Mouse (Mus musculus): ENCODE data around the gene Eif3d. TPM values are rescaled to one million over a fixed set of nuclear protein-coding genes. Genes with fewer than 3 reads are reported as not detected.
A peak's percentile ranks its signal among the peaks of the same experiment; 100 is the strongest.

Gene Eif3d
- polyA plus RNA-seq, 1 experiment, result 357 TPM

GRCm38 (mm10) chr15:77969940-77970469 is 608 bp downstream of the Eif3d start:
- H3K9ac ChIP-seq (ENCODE audit: low read depth, poor library complexity, severe bottlenecking), result peak overlapping the region; percentile 91
- H3K4me3 ChIP-seq (ENCODE audit: low read depth, low read length), result peak overlapping the region; percentile 97
- no peak for TF ChIP-seq EP300 (IDR thresholded peaks at IDR 0.05; ENCODE audit: insufficient read depth, low read depth, low read length)
- TF ChIP-seq CTCF (IDR thresholded peaks at IDR 0.05; ENCODE audit: low read depth, low read length), result no peak
- TF ChIP-seq POLR2A (IDR thresholded peaks at IDR 0.05; ENCODE audit: insufficient read depth, low read length), result no peak
- no peaks in the 10 kb centered on the region for H3K9me3 ChIP-seq (replicated peaks; ENCODE audit: control insufficient read depth, insufficient read depth, low read length, poor library complexity, severe bottlenecking)
- no peak overlapping the region for H3K27ac ChIP-seq (ENCODE audit: insufficient read depth, low read length)
- H3K4me1 ChIP-seq (ENCODE audit: control insufficient read depth, insufficient read depth, low read length), result peaks cover 2% of the 10 kb centered on the region
- H3K27me3 ChIP-seq (ENCODE audit: control insufficient read depth, insufficient read depth, low read length, poor library complexity, severe bottlenecking), result no peaks in the 10 kb centered on the region
- H3K36me3 ChIP-seq (ENCODE audit: control insufficient read depth, insufficient read depth, low read length, poor library complexity, severe bottlenecking), result peaks cover 36% of the 10 kb centered on the region

GRCm38 (mm10) chr15:77965117-77965528 is 5.5 kb downstream of the Eif3d start:
- Histone ChIP-seq H3K4me3 (ENCODE audit: low read depth, low read length) (no peak overlapping the region), H3K36me3 (ENCODE audit: control insufficient read depth, insufficient read depth, low read length, poor library complexity, severe bottlenecking) (peaks cover 84% of the 10 kb centered on the region), H3K9ac (ENCODE audit: low read depth, poor library complexity, severe bottlenecking) (no peak overlapping the region), H3K9me3 (replicated peaks; ENCODE audit: control insufficient read depth, insufficient read depth, low read length, poor library complexity, severe bottlenecking) (no peaks in the 10 kb centered on the region), H3K4me1 (ENCODE audit: control insufficient read depth, insufficient read depth, low read length) (peaks cover 2% of the 10 kb centered on the region), H3K27ac (ENCODE audit: insufficient read depth, low read length) (no peak overlapping the region), H3K27me3 (ENCODE audit: control insufficient read depth, insufficient read depth, low read length, poor library complexity, severe bottlenecking) (no peaks in the 10 kb centered on the region)
- TF ChIP-seq POLR2A (IDR thresholded peaks at IDR 0.05; ENCODE audit: insufficient read depth, low read length) (no peak), CTCF (IDR thresholded peaks at IDR 0.05; ENCODE audit: low read depth, low read length) (peak; percentile 4), EP300 (IDR thresholded peaks at IDR 0.05; ENCODE audit: insufficient read depth, low read depth, low read length) (no peak)

GRCm38 (mm10) chr15:77962447-77962846 is 8.2 kb downstream of the Eif3d start:
- no peak for TF ChIP-seq CTCF (IDR thresholded peaks at IDR 0.05; ENCODE audit: low read depth, low read length)
- no peak for TF ChIP-seq EP300 (IDR thresholded peaks at IDR 0.05; ENCODE audit: insufficient read depth, low read depth, low read length)
- no peak for TF ChIP-seq POLR2A (IDR thresholded peaks at IDR 0.05; ENCODE audit: insufficient read depth, low read length)
- H3K36me3 ChIP-seq (ENCODE audit: control insufficient read depth, insufficient read depth, low read length, poor library complexity, severe bottlenecking), result peaks cover 88% of the 10 kb centered on the region

GRCm38 (mm10) chr15:77960693-77961092 is 9.9 kb downstream of the Eif3d start:
- H3K9ac ChIP-seq (ENCODE audit: low read depth, poor library complexity, severe bottlenecking), result no peak overlapping the region
- H3K36me3 ChIP-seq (ENCODE audit: control insufficient read depth, insufficient read depth, low read length, poor library complexity, severe bottlenecking), result peaks cover 71% of the 10 kb centered on the region
- H3K9me3 ChIP-seq (replicated peaks; ENCODE audit: control insufficient read depth, insufficient read depth, low read length, poor library complexity, severe bottlenecking), result no peaks in the 10 kb centered on the region
- H3K4me3 ChIP-seq (ENCODE audit: low read depth, low read length), result no peak overlapping the region
- H3K4me1 ChIP-seq (ENCODE audit: control insufficient read depth, insufficient read depth, low read length), result peaks cover 2% of the 10 kb centered on the region
- TF ChIP-seq POLR2A (IDR thresholded peaks at IDR 0.05; ENCODE audit: insufficient read depth, low read length), result no peak
- TF ChIP-seq EP300 (IDR thresholded peaks at IDR 0.05; ENCODE audit: insufficient read depth, low read depth, low read length), result no peak
- no peak for TF ChIP-seq CTCF (IDR thresholded peaks at IDR 0.05; ENCODE audit: low read depth, low read length)
- no peak overlapping the region for H3K27ac ChIP-seq (ENCODE audit: insufficient read depth, low read length)
- H3K27me3 ChIP-seq (ENCODE audit: control insufficient read depth, insufficient read depth, low read length, poor library complexity, severe bottlenecking), result no peaks in the 10 kb centered on the region

More at GRCm38 (mm10) chr15:77962447-77962846, 8.2 kb downstream of the Eif3d start:
- H3K27me3 ChIP-seq (ENCODE audit: control insufficient read depth, insufficient read depth, low read length, poor library complexity, severe bottlenecking), result no peaks in the 10 kb centered on the region
- H3K9me3 ChIP-seq (replicated peaks; ENCODE audit: control insufficient read depth, insufficient read depth, low read length, poor library complexity, severe bottlenecking), result no peaks in the 10 kb centered on the region
- H3K4me1 ChIP-seq (ENCODE audit: control insufficient read depth, insufficient read depth, low read length), result peaks cover 2% of the 10 kb centered on the region
- no peak overlapping the region for H3K4me3 ChIP-seq (ENCODE audit: low read depth, low read length)
- no peak overlapping the region for H3K27ac ChIP-seq (ENCODE audit: insufficient read depth, low read length)
- no peak overlapping the region for H3K9ac ChIP-seq (ENCODE audit: low read depth, poor library complexity, severe bottlenecking)

- Histone ChIP-seq H3K27ac (ENCODE audit: insufficient read depth, low read length) (0 out of 2 replicates have a peak overlapping the region, but pooled peaks have one; percentile 9), H3K36me3 (ENCODE audit: control insufficient read depth, insufficient read depth, low read length, poor library complexity, severe bottlenecking) (peaks cover 45% of the 10 kb centered on the region), H3K4me3 (ENCODE audit: low read depth, low read length) (no peak overlapping the region), H3K27me3 (ENCODE audit: control insufficient read depth, insufficient read depth, low read length, poor library complexity, severe bottlenecking) (no peaks in the 10 kb centered on the region), H3K9me3 (replicated peaks; ENCODE audit: control insufficient read depth, insufficient read depth, low read length, poor library complexity, severe bottlenecking) (no peaks in the 10 kb centered on the region), H3K4me1 (ENCODE audit: control insufficient read depth, insufficient read depth, low read length) (peaks cover 2% of the 10 kb centered on the region), H3K9ac (ENCODE audit: low read depth, poor library complexity, severe bottlenecking) (no peak overlapping the region)
- TF ChIP-seq CTCF (IDR thresholded peaks at IDR 0.05; ENCODE audit: low read depth, low read length), result no peak
- TF ChIP-seq POLR2A (IDR thresholded peaks at IDR 0.05; ENCODE audit: insufficient read depth, low read length), result no peak
- TF ChIP-seq EP300 (IDR thresholded peaks at IDR 0.05; ENCODE audit: insufficient read depth, low read depth, low read length), result no peak
Observed at GRCm38 (mm10) chr15:77958071-77958470, 12.5 kb downstream of the Eif3d start.

GRCm38 (mm10) chr15:77957625-77958024 is 13.0 kb downstream of the Eif3d start:
- H3K36me3 ChIP-seq (ENCODE audit: control insufficient read depth, insufficient read depth, low read length, poor library complexity, severe bottlenecking), result peaks cover 40% of the 10 kb centered on the region
- no peaks in the 10 kb centered on the region for H3K9me3 ChIP-seq (replicated peaks; ENCODE audit: control insufficient read depth, insufficient read depth, low read length, poor library complexity, severe bottlenecking)
- no peak overlapping the region for H3K4me3 ChIP-seq (ENCODE audit: low read depth, low read length)
- no peaks in the 10 kb centered on the region for H3K27me3 ChIP-seq (ENCODE audit: control insufficient read depth, insufficient read depth, low read length, poor library complexity, severe bottlenecking)
- TF ChIP-seq CTCF (IDR thresholded peaks at IDR 0.05; ENCODE audit: low read depth, low read length) (no peak), EP300 (IDR thresholded peaks at IDR 0.05; ENCODE audit: insufficient read depth, low read depth, low read length) (no peak), POLR2A (IDR thresholded peaks at IDR 0.05; ENCODE audit: insufficient read depth, low read length) (no peak)
- H3K4me1 ChIP-seq (ENCODE audit: control insufficient read depth, insufficient read depth, low read length), result peaks cover 2% of the 10 kb centered on the region
- no peak overlapping the region for H3K9ac ChIP-seq (ENCODE audit: low read depth, poor library complexity, severe bottlenecking)
- 0 out of 2 replicates have a peak overlapping the region, but pooled peaks have one; percentile 9 for H3K27ac ChIP-seq (ENCODE audit: insufficient read depth, low read length)

Measured in ES-Bruce4 (cell line).